Mouse (Mus musculus): ENCODE results near the gene Psen2.

Psen2 gene

DNA sequence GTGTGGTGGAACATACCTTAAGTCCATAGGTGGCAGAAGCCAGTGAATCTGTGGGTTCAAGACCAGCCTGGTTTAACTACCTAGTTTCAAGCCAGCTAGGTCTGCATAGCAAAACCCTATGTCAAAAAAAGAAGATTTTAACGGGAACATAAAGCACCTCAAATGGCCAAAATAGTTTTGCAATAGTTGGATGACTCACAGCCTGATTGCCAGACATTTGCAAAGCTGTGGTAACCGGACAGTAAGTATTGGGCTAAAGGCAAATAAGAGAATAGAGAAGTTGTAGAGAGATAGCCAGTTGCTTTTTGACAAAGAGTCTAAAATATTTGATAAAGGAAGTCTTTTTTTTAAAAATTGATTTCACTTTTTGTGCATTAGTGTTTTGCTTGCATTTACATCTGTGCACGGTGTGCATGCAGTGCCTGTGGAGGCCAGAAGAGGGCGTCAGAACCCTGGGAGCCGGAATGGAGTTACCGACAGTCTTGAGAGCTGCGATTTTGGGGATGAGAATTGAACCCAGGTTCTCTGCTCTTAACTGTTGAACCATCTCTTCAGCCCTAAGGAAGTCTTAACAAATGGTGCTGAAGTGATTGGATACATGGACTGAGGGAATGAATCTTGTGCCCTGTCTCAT is at the start of gene Psen2:
Psen2 (minus strand) TSS at position 75 of the 634 bp plus-strand sequence.
- DNase-seq = peak in 1 of 2 experiments; percentile 50

DNA sequence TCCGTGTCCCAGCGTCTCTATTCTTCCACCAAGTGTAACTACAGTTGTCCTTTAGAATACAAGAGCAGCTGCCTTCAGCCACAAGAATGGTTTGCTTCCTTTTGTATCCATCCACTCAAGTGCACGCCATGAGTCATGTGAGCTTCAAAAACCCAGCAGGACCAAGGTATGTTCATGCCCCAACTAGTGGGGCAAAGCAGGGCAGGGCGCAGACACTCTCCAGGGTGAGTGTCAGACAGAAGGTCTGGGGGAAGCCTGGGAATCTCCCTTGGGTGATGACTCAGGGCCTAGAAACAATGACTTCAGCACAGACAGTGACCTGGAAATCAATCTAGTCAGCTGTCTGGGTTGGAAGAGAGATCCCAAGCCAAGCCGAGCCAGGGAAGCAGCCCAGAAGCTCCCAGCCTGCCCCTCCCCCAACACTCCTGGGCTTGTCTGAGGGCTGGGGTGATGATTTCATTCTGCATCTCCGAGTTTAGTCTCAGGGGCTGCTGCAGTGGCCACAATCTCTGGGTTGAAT is 49.6 kb upstream of the Psen2 start:
- peak in 1 of 2 experiments; percentile 35 for DNase-seq

DNA sequence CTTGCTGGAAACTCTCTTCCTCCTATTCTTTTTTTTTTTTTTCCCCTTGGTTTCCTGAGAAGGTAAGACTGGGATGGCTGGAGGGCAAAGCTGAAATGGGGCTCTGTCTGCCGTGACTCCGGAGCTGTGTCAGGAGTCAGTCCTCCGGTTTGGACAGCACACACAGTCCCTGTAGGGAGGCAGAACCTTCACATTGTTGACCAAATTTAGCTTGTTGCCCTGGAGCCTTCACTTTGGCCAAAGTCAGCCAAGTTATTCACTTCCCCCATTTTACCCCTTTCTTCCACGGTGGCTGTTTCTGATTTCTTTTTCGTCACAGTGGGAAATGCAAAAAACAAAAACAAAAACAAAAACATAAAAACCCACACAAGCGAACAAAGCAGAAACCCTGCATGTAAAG is 49.0 kb upstream of the Psen2 start:
- DNase-seq = no peak

DNA sequence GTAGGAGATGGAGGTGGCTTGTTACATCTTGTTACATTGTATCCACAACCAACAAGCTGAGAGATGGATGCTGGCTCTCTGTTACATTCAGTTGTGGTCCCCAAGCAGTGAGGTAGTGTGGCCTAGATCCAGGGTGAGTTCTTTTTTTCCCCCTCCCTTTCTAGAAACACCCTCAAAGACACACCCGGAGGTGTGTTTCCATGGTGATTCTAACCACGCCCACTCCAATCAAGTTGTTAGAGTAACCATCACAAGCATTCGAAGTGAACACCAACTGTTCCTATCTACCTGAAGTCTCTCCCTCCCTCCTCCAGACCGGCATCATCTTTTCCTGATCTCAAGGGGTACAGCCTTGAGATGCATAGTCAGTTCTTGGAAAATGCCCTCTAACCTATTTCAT is 45.7 kb upstream of the Psen2 start:
- no peak for DNase-seq

DNA sequence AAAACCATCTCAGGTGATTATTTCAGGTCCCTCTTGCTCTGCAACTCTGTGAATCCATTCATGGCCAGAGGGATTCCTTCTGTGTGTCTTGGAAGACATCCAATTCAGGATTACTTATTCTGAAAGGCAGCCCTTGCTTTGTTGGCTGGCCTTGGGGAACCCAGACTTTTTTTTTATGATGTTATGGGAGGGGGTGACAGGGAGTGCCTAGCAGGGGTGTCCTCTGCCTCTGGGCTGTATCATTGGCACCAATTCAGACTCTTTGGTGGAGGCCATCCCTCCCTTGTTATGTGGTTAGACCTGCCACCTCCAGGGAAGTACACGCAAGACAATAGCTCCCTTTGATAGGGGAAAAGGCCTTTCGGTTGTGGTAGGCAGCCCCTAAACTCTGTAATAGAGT is 44.4 kb upstream of the Psen2 start:
- no peak for DNase-seq

DNA sequence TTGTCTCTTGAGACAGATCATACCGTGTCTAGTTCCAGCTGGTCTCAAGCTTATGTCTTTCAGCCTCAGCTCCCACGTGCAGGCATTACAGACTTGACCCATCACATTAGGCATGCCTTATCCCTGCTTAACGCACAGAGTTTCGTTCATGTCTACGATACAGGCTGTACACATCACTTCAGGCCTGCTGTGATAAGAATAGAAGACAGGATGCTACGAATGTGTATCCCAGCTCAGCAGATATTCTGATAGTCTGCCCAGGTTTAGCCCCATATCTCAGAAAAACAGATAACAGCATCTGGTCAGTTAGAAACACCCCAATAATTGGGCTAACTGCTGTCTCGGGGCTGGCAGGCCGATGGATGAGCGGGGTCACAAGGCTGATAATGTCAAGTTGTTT is 43.7 kb upstream of the Psen2 start:
- no peak for DNase-seq

DNA sequence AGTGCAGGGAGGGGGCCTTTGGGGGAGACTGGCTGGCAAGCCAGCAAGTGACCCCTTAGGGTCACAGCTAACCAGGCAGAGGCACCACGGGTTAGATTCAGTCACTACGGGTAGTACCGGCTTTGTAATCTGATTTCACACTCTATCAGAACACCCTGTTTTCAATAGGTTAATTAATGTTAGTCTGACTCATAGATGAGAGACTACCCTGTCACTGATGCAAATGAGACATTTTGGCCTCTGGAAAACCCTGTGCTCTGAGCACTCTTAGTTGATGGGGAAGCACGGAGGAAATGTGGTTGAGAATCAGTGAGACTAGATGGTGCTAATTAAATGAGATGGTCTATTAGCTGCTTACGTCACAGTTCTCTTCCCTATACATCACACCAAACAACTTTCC is 40.4 kb upstream of the Psen2 start:
- no peak for DNase-seq

DNA sequence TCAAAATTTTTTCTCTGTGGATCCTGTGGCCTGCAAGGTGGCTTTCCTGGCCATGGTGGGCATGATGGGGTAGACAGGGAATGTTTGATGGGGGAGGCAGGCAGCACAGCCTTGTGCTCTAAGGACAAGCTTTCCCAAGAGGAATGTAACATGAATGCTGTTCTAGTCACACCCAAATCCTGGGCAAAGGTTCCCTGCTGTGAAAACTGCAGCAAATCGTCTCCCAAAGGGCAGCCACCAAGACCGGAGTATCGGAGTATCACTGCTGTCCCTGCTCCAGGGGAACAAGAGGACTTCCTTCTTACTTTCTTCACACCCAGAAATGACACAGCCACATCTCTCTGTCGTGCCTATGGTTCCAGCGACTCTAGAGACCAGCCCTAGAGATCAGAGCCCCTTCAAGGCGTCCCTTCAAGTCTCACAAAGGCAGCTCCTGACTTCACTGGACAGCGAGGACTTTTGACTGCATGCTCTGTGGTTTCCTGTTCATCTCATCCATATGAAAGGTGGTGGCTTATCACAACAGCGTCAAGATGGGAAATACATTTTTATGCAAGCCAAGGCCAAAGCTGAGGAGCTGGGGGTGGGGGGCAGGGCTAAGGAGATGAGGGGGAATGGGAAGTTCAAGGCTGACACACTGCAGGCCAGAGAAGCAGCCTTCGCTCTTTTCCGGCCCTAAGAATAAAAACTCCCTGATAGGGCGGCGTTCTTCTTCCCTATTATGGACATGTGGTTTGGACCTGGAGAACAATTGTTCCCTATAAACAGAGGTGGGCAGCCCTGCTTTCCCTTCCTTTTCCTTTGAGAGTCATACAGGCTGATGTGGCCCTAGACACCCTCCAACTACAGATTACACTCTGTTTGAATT is 39.2 kb upstream of the Psen2 start:
- peak; percentile 41 to 58 for DNase-seq

DNA sequence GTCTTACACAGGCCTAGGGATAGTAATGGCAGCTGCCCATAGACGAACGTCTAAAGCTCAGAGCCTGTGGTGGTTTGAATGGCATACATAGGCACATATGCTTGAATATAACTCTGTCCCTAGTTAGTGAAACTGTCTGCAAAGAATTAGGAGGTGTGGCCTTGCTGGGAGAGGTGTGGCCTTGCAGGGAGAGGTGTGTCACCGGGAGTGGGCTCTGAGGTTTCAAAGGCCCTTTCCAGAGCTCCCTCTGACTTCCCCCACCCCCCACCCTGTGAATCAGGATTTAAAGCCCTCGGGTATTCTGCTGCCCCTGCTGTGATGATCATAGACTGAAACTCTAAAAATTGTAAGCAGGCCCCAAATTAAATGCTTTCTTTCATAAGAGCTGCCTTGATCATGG is 37.8 kb upstream of the Psen2 start:
- no peak for DNase-seq

DNA sequence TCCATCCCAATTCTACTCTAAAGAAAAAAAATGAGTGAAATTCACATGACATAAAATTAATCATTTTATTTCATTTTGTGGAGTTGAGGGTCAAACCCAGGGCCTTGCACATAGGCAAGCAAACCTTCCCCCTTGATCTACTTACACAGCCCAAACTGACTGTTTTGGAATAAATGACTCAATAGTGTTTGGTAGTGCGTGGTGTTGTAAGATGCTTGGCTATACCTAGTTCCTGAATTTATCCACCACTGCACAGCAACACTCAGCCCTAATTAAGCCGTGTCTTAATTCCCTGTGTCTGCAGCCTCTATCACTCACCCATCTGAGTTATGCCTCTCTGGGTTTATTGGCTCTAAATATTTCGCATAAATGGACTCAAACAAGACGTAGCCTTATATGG is 37.1 kb upstream of the Psen2 start:
- DNase-seq = no peak

DNA sequence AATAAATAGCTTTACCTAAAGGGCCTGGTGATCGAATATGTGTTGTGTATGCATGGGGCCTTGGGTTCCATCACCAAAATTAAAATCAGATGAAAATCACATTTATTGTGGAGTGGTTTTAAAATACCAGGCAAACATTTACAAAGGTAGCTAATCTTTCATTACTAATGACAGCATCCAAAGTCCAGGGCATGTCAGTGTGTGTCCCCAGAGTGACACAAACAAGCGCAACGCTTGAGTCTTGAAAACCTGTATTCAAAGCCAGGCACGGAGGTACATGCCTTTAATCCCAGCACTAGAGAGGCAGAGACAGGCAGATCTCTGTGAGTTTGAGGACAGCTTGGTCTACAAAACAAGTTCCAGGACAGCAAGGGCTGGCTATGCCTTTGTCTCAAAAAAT is 36.5 kb upstream of the Psen2 start:
- DNase-seq = no peak

DNA sequence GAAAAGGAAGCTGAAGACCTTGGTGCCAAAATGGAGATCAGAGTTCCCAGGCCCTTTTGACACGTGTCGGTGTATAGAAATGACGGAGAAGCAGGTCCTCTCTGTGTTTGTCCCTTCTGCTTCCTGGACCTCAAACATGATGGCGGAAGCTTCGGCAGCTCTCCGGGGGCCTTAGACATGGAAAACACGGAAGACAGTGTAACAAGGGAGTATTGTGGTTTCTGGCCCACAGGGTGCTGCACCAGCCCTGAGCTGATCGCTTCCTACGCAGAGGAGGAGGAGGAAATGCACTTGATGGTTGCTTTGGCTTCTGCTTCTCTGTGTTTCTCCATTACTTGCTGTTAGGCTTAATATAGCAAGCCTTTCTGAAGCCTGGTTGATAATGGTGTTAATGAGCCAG is 32.9 kb upstream of the Psen2 start:
- peak; percentile 41 to 44 for DNase-seq

DNA sequence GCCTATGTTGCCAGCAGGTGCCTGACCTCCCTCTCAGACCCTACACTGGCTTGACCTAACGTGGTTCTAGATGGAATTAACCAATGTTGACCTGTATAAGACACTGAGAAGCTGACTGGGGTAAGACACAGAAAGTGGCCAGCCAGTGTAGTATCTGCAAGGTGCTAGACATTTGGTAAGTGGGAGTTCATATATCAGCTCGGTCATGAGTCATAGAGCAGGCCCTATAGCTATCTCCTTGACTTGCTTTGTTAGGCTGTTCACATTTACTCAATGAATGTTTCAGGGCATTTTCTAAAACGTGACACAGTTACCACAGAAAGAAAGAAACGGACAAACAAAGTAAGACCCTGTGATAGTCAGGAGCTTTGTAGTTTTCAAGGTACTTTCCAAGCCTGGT is 27.1 kb upstream of the Psen2 start:
- no peak for DNase-seq

DNA sequence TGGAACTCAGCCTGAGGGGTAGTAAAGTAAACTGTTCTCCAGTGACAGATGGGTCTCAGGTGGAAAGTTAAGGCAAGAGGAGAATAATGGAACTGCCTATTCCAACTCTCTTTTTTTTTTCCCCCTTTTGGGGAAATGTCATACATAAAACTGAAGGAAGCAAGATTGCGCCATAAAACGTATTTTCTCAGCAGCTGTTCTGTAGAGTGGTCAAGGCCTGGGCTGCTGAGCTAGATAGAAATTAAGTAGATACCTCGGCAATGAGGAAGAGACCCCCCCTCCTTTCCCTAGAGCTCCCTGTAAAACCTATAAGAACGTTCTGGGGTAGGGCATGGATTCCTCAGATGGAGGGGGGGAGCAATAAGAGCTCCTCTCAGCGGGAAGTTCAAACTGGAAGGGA is 26.6 kb upstream of the Psen2 start:
- DNase-seq = no peak

DNA sequence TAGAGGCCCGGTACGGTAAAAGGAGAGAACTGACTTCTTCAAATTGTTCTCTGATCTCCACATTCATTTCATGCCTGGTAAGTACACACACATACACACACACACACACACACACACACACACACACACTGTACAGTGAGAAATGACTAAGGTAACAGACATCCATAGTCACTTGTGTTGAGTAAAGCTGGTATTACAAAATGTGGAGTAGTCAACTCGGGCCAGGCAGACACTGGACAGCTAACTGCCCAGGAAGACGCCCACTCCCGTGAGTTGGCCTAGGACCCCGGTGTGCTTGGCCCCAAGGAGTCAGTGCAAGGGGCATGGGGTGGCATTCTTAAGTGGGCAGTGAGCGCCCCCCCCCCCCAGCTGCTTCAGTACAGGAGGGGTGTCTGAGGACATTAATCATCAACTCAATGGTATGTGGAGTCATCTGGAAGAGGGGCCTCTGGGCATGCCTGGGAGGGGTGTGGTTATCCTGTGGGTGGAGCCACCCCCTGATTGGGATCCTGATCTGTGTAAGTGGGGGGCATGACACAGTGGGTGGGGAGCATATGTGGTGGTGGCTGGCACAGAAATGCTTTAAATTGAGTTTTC is 25.7 kb upstream of the Psen2 start:
- DNase-seq = peak in 1 of 2 experiments; percentile 29

DNA sequence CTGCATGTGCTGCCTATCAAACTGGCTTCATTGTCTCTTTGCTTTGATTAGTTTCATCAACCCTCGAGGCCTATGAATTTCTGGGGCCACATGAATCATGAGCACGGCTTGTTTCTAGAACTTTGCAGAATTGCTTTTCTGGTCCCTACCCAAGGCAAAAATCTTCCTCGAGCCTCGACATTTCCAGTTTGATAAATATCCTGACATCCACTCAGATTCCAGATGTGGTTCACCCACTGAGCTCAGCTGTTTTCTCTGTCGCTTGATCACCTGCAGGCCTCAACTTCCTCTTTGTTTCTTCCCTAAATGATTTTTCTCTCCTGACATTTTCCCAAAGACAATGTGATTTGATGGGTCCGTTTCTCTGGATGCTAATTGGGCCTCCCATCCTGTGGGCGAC is 25.0 kb upstream of the Psen2 start:
- no peak for DNase-seq

DNA sequence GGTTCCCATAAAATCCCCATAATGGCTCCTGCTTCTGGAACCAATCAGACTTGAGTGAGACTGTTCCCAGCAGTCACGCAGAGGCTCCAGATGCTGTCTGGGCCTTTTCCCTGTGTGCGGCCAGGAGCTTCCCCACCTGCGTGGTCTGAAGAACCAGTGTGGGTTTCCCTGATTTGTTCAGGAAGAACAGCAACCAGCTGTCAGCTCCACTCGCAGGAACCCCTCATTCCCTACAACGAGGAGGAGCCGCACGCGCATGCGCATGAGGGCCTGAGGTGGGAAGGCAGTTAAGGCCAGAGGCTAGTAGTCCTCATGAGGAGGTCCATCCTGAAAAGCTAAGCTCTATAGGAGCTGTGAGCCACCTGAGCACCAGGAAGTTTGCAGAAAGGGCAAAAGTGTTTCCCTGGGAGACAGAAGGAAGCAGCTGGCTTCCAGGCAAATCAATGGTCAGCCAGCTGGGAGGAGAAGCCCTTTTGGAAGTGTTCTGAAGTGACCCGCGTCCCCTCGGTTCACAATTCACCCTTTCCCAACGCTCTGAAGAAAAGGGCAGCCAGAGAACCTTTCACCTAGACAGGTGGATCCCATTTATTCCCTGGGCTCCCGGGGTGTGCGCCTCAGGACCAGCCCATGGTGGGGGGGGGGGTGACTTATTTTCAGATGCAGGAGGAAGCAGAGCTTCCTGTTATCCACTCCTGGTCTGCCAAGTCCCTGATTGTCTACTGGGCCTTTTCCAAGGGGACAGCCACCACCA is 23.0 kb upstream of the Psen2 start:
- no peak for DNase-seq

DNA sequence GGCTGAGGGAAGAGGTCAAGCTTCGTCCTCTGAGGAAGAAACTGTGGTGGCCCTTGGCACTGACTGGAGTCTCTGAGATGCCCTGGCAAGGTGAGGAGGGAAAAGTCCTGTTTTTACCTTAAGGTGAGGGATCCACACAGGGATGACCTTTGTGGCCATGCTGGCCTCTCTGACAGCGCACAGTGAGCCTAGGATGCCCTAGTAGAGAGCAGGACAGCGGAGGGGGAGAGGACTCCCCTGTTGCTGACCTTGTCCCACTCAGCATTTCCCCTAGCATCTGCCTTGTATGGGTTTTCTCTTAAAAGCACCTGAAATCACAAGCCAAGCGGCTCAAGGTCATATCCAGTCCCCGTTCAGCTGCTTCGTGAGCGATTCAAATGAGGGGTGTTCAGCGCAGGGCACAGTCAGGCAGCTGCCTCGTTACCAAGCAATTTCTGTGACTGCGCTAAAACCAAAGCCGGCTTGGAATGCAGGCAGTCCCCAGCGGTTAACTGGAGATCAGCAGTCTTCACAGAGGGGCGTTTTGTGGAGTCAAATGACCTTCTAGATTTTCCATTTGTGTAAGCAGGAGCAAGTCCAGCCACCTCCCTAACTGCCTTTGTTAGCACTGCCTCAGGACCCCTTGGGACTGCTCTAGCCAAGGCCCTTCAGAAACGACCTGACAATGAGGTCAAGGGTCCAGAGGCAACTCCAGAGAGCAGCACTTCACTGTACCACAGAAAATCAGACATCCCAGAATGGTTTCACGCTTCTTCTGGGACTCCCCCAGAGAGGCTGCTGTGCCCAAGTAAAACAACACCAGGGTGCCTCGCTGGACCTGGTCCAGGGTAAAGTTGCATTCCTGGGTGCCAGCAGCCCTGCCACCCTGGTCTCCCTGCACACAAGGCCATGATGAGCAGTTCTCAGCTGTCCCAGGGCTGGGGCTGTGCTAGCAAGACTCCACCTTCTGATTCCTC is 20.9 kb upstream of the Psen2 start:
- no peak for DNase-seq

DNA sequence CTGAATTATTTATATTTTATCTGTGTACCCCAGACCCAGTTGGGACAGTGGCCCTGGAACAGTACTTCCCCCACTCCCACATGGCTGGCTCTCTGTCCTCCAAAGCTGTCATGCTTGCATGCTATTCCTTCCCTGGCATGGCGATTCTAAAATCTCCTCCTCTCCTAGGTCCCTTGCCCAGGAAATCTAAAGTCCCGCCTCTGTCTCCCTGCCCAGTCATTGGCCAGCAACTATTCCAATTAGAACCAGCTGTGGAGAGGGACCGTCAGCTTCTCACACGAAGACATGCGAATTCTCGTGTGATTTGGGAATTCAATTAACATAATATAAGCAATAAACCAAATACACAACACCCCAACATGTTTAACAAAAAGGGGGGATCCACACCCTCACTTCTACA is 19.3 kb upstream of the Psen2 start:
- no peak for DNase-seq

DNA sequence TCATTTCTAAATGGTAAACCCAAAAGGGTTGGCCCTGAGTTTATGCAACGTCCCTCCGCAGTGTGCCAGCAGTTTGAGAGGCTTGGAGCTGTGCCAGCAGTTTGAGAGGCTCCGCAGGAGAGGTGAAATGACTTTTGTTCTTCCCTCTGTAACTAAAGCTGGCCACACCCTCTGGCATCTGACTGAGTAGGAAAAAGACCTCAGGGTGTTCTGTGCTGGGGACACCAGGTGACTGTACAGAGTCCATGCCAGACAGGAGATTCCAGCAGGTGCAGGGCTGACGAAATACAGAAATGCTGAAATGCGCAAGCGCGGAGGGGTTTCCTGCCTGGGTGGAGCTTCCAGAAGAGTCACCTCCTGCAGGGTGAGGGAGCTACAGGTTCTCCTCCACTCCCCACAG is 16.4 kb upstream of the Psen2 start:
- peak; percentile 94 to 96 for DNase-seq

DNA sequence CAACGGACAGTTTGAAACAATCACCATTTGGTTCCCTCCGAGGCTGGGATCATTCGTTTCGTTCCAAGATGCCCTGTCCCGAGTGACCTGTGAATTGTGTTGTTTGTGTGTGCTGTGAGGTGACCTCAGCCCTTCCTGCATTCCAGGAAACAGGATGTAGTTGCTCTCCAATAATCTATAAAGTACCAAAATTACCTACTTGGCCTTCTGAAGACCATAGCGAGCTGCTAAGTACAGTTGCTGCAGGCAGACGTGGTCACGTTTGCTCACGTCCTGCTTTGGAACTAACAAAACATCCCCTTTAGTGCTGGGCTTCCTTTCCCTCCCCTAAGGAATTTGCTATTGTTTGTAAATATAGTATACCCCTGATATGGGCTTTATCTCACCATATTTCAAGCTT is 14.3 kb upstream of the Psen2 start:
- DNase-seq = no peak

Measured in lung, adult 18-20 months (tissue).